In genomic region chr13:81793850-81794249, GRCm38 (mm10) we compare ENCODE assay signal across 12 mouse cellular contexts. TPM values are rescaled to one million over a fixed set of nuclear protein-coding genes. Genes with fewer than 3 reads are reported as not detected.
A peak's percentile ranks its signal among the peaks of the same experiment; 100 is the strongest.
DNase-seq lines count a peak whose midpoint lies in the region; ATAC-seq lines count a peak whose summit lies in the region.
"Had no signal": no experiment of that assay in that cellular context is flagged by ENCODE, and none has a peak within 500 bp of the region (broad histone marks: within the 10 kb centered on the region; RNA-seq: fewer than 3 reads in every experiment).

No protein-coding gene starts in this region.

- peak; percentile 67 for ATAC-seq in megakaryocyte-erythroid progenitor cell, adult 5-6 weeks (replicated peaks; ENCODE audit: low FRiP score, low TSS enrichment, poor library complexity, severe bottlenecking)
- ATAC-seq: forebrain, embryonic 13.5 days had no signal

- DNase-seq in spleen, postnatal 36 days (ENCODE audit: low spot score in 2 of 2): peak; percentile 21 to 31
- no peak for DNase-seq in spleen, postnatal 4 days (ENCODE audit: low spot score in 2 of 2)
- DNase-seq in MEL-GATA-1-ER (ENCODE audit: extremely low read depth, low read depth): peak; percentile 42
- DNase-seq in kidney, postnatal 10 days: no peak
- no peak for DNase-seq in ovary, adult 18-20 months (ENCODE audit: low spot score)
- DNase-seq in right cerebral cortex, adult 18-20 months: no peak
- DNase-seq: cerebellum, postnatal 25 days; gastrocnemius, postnatal 10 days; heart, postnatal 4 days; kidney, adult 11 months had no signal

RNA-seq across cellular contexts. Expression of gene Cetn3, which starts 11.0 kb away (rescaled TPM):
- 164 and 207 TPM in 2 replicates for total RNA-seq in megakaryocyte-erythroid progenitor cell, adult 5-6 weeks (2014; fragmentation: Nextera tagmentation)
- 401 and 724 TPM in 2 replicates for total RNA-seq in megakaryocyte-erythroid progenitor cell, adult 5-6 weeks (2017)

Comparison
In these comparisons a context has a peak if more than half of its experiments do, and no peak if none do; other contexts are left out.
1. DNase-seq: peak in spleen, postnatal 36 days (2 of 2) and MEL-GATA-1-ER (single experiment); none in spleen, postnatal 4 days (0 of 2), kidney, postnatal 10 days (single experiment), ovary, adult 18-20 months (single experiment) and right cerebral cortex, adult 18-20 months (single experiment).